Mouse (Mus musculus): Measurements from ENCODE around the gene Fggy. TPM values are rescaled to one million over a fixed set of nuclear protein-coding genes. Genes with fewer than 3 reads are reported as not detected.

Gene Fggy
- polyA plus RNA-seq, 1 experiment, result 0.08 TPM

DNA sequence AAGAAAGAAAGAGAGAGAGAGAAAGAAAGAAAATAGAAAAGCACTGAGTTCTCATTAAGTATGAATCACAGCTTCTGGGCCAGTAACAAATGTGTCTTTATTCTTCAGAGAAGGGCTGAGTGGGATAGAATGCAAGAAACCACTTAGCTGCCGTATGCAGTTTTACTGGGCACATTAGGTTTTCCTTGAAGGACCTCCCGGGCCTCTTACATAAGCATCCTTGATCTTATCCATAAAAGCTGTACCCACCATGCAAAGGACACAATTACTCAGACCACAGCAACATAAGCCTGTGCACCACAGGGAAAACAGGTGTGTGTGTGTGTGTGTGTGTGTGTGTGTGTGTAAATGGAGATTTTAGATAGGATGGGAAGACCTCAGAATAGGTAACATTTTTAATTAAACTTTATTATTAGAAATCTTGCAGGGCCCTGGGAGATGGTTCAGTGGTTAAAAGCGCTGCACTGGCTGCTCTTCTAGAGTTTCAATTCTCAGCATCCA lies 18.2 kb downstream of the Fggy start:
- TF ChIP-seq GATA1 (IDR thresholded peaks at IDR 0.05; ENCODE audit: low read length), result no peak

- no peak for TF ChIP-seq GATA1 (IDR thresholded peaks at IDR 0.05; ENCODE audit: low read length)
Measured at GRCm38 (mm10) chr4:95579183-95579582, 21.9 kb downstream of the Fggy start.

DNA sequence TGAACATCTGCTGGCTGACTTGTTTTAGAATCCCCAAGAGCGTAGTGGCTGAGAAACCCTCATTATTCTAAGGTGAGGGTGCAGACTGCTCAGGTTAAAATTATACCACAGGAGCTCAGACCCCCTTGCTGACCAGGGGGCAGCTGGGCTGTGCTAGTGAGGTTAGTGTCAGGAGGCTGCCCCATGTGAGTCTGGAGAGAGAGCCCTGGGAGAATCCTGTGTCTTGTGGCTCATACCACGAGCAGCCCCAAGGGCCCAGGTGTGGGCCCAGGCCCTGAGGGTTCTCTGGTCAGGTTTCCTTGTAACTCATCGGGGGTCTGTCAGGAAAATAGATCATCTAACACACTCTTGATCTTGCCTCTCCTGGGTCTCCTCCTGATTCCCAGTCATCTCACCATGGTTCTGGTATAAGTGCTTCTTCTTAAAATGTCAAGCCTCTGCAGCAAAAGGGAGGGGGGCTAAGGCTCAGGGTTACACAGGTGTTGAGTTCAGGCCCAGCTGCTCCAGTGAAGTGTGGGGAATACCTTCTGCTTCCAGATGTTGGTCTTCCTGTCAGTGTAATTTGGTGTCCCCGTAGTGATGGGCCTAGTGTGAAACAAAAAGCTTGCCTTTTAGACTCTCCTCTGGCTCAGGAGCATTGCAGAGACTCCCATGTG lies 26.9 kb downstream of the Fggy start:
- TF ChIP-seq GATA1 (IDR thresholded peaks at IDR 0.05; ENCODE audit: low read length), result no peak

DNA sequence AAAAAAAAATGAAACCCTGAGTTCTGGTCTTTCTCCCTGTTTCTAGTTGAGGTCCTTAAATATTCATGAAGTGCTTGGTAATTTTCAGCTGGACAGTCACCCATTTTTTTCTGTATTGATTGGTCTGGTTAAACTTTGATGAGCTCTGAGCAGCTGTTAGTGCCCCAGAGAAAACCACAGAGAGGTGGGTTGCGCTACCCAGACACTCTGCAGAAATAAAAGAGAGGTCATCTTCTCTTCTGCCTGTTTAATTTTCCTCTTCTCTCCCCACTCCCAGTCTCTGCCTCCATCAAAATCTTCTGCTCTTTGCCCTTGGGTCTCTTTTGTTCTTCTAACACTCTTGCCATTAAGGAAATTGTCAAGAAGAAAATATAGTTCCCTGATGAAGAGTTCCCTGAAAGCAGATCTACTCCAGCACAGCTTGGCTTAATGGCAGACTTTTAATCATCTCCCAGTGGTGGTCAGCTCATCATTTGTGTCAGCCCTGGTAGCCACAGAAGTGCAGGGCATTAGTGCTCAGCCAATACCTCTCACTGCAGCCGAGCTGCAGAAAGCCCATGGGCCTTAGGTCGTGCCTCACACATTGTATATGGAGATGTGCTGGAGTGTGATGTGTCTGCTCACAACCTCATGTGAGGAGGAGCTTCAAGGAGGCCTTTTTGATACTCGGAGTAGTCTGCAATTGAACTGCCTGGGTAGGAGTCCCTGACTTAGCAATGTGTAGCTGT lies 29.1 kb downstream of the Fggy start:
- no peak for TF ChIP-seq GATA1 (IDR thresholded peaks at IDR 0.05; ENCODE audit: low read length)

DNA sequence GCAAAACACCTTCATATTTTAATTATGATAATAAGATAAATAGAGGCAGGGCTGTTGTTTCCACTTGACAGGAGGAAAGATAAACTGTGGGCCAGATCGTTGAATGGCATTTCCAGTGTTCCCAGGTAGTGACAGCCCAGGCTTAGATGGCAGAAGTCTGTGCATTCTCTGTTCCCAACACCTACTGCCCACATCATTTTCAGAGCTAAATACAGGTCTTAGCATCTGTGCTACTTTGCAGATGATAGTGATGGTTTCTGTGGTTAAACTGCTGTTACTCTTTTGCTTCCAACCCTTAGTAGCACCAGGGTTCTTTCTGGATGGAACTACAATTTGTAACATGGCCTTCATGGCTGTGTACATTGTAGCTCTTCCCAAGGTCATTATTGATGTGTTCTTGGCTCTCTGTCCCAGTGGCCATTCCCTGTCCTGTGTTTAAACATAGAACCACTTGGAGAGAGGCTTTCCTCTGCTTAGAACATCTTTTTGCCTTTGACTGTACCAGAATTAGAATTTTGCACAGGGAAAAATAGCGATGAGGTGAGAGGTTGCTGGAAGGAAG lies 31.5 kb downstream of the Fggy start:
- TF ChIP-seq GATA1 (IDR thresholded peaks at IDR 0.05; ENCODE audit: low read length), result no peak

- no peak for TF ChIP-seq GATA1 (IDR thresholded peaks at IDR 0.05; ENCODE audit: low read length)
Measured at GRCm38 (mm10) chr4:95590878-95591277, 33.6 kb downstream of the Fggy start.

GRCm38 (mm10) chr4:95597208-95597607 lies 39.9 kb downstream of the Fggy start:
- no peak for TF ChIP-seq GATA1 (IDR thresholded peaks at IDR 0.05; ENCODE audit: low read length)

DNA sequence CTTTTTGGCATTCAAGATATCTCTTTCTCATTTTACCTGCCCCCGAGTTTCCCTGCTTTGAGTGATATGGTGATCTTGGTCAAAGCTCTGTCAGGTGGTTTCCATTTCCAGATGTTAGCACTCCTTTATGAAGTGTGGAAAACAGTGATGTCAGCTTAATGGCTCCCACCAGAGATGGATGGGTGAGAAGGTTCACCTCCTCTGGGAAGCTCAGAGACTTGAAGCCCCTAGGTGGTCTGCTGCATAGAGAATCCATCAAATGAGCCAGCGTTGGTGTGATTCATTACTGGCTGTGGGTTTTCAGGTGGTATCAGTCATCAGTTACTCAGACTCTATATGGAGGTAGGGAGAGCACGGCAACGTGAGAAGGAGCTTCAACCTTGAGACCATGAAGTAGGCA lies 44.5 kb downstream of the Fggy start:
- TF ChIP-seq GATA1 (IDR thresholded peaks at IDR 0.05; ENCODE audit: low read length), result no peak

- TF ChIP-seq GATA1 (IDR thresholded peaks at IDR 0.05; ENCODE audit: low read length), result no peak
Measured at GRCm38 (mm10) chr4:95603254-95603653, 45.9 kb downstream of the Fggy start.

DNA sequence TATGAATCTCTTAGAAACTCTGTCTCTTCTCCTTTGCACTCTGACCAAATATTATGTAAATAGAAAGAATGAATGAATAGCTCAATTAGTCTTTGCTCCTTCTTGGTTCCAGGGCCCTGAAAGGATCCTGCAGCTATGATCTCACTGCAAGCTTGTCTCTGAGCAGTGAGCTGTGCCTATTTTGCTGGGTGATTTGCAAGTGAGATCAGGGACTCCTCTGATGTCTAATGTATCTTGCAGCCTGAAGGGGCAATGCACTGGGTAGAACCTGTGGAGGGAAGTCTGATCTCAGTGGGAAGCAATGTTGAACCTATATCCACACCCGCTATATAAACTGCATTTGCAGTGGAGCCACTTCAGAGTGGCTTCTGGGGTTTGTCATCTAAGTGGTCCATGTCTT lies 53.4 kb downstream of the Fggy start:
- TF ChIP-seq GATA1 (IDR thresholded peaks at IDR 0.05; ENCODE audit: low read length), result no peak

GRCm38 (mm10) chr4:95611390-95611789 lies 54.1 kb downstream of the Fggy start:
- TF ChIP-seq GATA1 (IDR thresholded peaks at IDR 0.05; ENCODE audit: low read length), result no peak

- no peak for TF ChIP-seq GATA1 (IDR thresholded peaks at IDR 0.05; ENCODE audit: low read length)
Measured at GRCm38 (mm10) chr4:95621046-95621445, 63.7 kb downstream of the Fggy start.

- no peak for TF ChIP-seq GATA1 (IDR thresholded peaks at IDR 0.05; ENCODE audit: low read length)
Measured at GRCm38 (mm10) chr4:95624696-95625095, 67.4 kb downstream of the Fggy start.

DNA sequence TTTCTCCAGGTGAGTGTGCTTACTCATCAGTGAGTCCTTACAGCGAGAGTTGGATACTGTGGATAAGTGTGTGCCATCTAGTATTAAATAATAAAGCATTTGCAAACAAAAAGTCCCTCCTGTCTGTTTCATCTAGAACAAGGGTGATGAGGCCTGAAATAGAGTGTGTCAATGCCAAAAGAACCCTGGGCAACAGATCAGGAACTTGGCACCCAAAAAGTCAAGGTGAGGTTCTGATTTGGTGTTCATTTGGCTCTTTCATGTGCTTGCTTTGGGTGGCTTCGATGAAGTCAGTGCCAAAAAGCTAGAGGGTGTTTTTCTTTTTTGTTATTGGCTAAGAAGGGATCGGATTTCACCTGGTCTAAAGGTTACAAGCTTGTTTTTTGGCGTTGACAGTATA lies 68.3 kb downstream of the Fggy start:
- no peak for TF ChIP-seq GATA1 (IDR thresholded peaks at IDR 0.05; ENCODE audit: low read length)

DNA sequence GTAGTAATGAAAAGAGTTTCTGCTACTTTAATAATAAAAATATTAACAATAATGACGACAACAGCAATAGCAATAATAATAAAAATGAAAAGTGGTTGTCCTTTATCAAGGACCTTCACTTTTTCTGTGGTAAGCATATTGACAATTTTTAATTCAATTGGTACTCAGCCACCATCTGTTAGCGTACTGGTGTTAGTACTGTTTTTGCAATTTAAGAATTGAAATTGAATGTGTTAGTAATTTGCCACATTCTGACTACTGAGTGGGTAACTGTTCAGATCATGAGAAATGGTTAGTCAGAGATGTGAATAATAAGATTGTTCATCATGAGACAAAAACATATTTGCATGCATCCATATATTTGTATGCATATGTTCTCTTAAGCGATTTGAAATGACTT lies 68.9 kb downstream of the Fggy start:
- TF ChIP-seq GATA1 (IDR thresholded peaks at IDR 0.05; ENCODE audit: low read length), result no peak

- no peak for TF ChIP-seq GATA1 (IDR thresholded peaks at IDR 0.05; ENCODE audit: low read length)
Measured at GRCm38 (mm10) chr4:95634903-95635302, 77.6 kb downstream of the Fggy start.
